Mouse (Mus musculus) embryonic facial prominence, embryonic 15.5 days (tissue): Measurements from ENCODE around the gene Polm. TPM values are rescaled to one million over a fixed set of nuclear protein-coding genes. Genes with fewer than 3 reads are reported as not detected.

ENCODE experiments used
- ATAC-seq: fragments of 200-750 bp; cut with Nextera tagmentation; 2 replicates; pipeline ENCODE4 v1.8.0; 2017; ENCODE audit warnings: low read depth, moderate TSS enrichment; ENCODE audit not compliant: insufficient number of reproducible peaks, low FRiP score, low TSS enrichment
- H3K27ac ChIP-seq: fragments of 300-500 bp; sonication (generic); replicated peaks from 2 replicates; pipeline ENCODE4 v1.5.1; 2015; ENCODE audit warnings: mild to moderate bottlenecking, inconsistent platforms
- H3K27me3 ChIP-seq: fragments of 300-500 bp; sonication (generic); 2 replicates; pipeline ENCODE4 v1.6.1; 2015; ENCODE audit warnings: inconsistent platforms
- H3K36me3 ChIP-seq: fragments of 300-500 bp; sonication (generic); 2 replicates; pipeline ENCODE4 v1.6.1; 2015; ENCODE audit warnings: mild to moderate bottlenecking, inconsistent platforms
- H3K4me1 ChIP-seq: fragments of 300-500 bp; sonication (generic); 2 replicates; pipeline ENCODE4 v1.6.1; 2015; ENCODE audit warnings: inconsistent platforms
- H3K4me2 ChIP-seq: fragments of 300-500 bp; sonication (generic); replicated peaks from 2 replicates; pipeline ENCODE4 v1.6.1; 2015; ENCODE audit warnings: mild to moderate bottlenecking, inconsistent platforms
- H3K4me3 ChIP-seq: fragments of 300-500 bp; sonication (generic); replicated peaks from 2 replicates; pipeline ENCODE4 v1.5.1; 2015; ENCODE audit warnings: mild to moderate bottlenecking, inconsistent platforms
- H3K9ac ChIP-seq: fragments of 300-500 bp; sonication (generic); 2 replicates; pipeline ENCODE4 v1.6.1; 2015; ENCODE audit warnings: inconsistent platforms
- H3K9me3 ChIP-seq: fragments of 300-500 bp; sonication (generic); replicated peaks from 2 replicates; pipeline ENCODE4 v1.6.1; 2016; ENCODE audit warnings: inconsistent platforms
- WGBS: fragments of 180-500 bp; shearing (Covaris S2); methylation state at CpG from one replicate; pipeline ENCODE4 v1.1.7; 2015; 5-methylcytosine and 5-hydroxymethylcytosine counted together
- polyA plus RNA-seq: library from polyadenylated mRNA; unstranded; fragments of >200 nt; fragmentation: Nextera tagmentation; extraction: Ambion mirVana; gene quantifications from 2 replicates; pipeline ENCODE4 v1.2.1, GENCODE M21; 2015

Gene Polm
- polyA plus RNA-seq, 1 experiment from 2014 or later = 12.0 TPM

DNA sequence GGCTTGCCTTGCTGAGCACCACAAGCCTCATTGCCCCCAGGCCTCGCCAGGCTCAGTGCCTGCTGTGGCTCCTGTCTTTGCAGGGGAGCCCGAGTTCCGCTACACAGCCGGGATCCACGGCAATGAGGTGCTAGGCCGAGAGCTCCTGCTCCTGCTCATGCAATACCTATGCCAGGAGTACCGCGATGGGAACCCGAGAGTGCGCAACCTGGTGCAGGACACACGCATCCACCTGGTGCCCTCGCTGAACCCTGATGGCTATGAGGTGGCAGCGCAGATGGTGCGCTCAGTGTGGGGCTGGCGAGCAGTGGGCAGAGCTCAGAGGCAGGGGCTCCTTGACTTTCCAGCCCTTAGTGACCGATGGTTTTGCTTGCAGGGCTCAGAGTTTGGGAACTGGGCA, 31.5 kb upstream of the Polm start:
- peaks cover 78% of the 10 kb centered on the region for H3K36me3 ChIP-seq
- no peak overlapping the region for H3K4me3 ChIP-seq
- no peak overlapping the region for H3K9ac ChIP-seq
- no peak for ATAC-seq
- H3K27me3 ChIP-seq = no peaks in the 10 kb centered on the region
- 90% methylated on average over 16 of the region's 16 CpGs for WGBS
- 0 out of 2 replicates have a peak, but pooled peaks cover 5% of the 10 kb centered on the region for H3K4me1 ChIP-seq
- H3K9me3 ChIP-seq = no peaks in the 10 kb centered on the region
- no peak overlapping the region for H3K4me2 ChIP-seq
- no peak overlapping the region for H3K27ac ChIP-seq

DNA sequence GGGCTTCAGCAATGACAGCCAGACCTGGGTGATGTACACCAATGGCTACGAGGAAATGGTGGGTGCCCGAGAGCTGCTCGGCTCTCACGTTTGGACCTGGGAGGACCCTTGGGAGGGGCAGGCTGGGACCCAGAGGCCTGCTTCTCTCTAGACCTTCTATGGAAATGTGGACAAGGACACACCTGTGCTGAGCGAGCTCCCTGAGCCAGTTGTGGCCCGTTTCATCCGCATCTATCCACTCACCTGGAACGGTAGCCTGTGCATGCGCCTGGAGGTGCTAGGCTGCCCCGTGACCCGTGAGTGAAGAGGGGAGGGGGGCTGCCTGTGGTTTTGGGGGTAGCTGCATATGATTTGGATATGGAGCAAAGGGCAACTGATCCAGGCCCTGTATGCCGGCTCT, 30.5 kb upstream of the Polm start:
- Histone ChIP-seq H3K9ac (no peak overlapping the region), H3K36me3 (peaks cover 69% of the 10 kb centered on the region), H3K9me3 (no peaks in the 10 kb centered on the region), H3K4me2 (no peak overlapping the region), H3K4me1 (peaks cover 7% of the 10 kb centered on the region), H3K27ac (no peak overlapping the region), H3K27me3 (no peaks in the 10 kb centered on the region), H3K4me3 (no peak overlapping the region)
- no peak for ATAC-seq
- 88% methylated on average over 12 of the region's 12 CpGs for WGBS

DNA sequence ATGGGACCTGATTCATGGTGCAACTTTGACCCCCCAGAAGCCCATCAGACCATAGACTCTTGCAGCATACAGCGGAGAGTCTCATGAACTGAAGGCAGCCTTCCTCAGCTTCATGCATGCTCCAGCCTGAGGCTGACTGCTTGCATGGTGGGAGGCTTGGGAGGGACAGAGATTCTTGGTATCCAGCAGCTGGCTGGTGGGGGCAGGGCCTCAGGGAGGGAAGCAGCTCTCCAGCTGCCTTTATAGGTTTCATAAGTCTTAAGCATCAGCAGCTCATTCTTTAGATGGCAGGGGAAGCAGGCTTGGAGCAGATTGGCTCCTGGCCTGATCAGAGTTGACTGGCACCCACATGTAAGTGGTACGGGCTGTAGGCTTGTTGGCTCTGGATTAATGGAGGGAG, 29.4 kb upstream of the Polm start:
- Histone ChIP-seq H3K4me1 (peaks cover 18% of the 10 kb centered on the region), H3K27ac (no peak overlapping the region), H3K4me2 (no peak overlapping the region), H3K36me3 (peaks cover 58% of the 10 kb centered on the region), H3K9me3 (no peaks in the 10 kb centered on the region), H3K27me3 (no peaks in the 10 kb centered on the region), H3K4me3 (no peak overlapping the region), H3K9ac (no peak overlapping the region)
- WGBS = 77% methylated on average over 2 of the region's 2 CpGs
- no peak for ATAC-seq

DNA sequence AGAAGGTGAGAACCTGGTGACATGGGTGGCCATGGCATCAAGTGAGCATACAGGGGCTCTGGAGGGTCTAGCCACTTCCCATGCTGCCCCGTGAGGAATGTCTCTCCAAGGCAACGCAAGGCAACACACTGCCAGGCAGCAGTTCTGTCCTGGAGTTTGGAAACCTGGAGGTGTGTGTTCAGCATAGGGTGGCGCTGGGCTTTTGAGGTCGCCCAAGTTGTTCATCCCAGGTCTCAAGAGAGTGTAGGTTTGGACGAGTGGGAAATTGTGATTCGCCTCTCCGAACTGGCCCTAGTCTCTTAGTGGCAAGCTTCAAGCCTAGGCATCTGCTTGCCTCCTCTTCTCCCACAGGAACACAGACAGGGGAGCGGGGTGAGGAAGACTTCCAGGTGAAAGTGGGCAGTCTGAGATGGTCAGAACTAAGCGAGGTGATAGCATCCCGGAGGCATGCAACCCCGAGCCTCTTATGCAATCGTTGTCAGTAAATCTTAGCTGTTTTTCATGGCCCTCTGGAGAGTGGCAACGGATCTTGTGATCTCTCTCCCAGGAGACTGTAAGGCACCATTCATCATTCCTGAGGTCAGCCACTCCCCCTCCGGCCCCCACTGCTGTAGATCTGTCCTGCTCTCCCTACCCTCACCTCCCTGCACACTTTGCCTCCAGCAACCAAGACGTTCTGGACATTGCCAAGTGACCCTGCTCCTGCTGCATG, 24.7 kb upstream of the Polm start:
- no peaks in the 10 kb centered on the region for H3K27me3 ChIP-seq
- 20% methylated on average over 15 of the region's 15 CpGs for WGBS
- ATAC-seq = no peak
- H3K36me3 ChIP-seq = peaks cover 13% of the 10 kb centered on the region
- H3K27ac ChIP-seq = no peak overlapping the region
- H3K4me1 ChIP-seq = peaks cover 35% of the 10 kb centered on the region
- H3K4me3 ChIP-seq = peak overlapping the region; percentile 53
- peak overlapping the region; percentile 84 for H3K4me2 ChIP-seq
- H3K9me3 ChIP-seq = no peaks in the 10 kb centered on the region
- no peak overlapping the region; the same call in 1 of the 2 replicates for H3K9ac ChIP-seq

DNA sequence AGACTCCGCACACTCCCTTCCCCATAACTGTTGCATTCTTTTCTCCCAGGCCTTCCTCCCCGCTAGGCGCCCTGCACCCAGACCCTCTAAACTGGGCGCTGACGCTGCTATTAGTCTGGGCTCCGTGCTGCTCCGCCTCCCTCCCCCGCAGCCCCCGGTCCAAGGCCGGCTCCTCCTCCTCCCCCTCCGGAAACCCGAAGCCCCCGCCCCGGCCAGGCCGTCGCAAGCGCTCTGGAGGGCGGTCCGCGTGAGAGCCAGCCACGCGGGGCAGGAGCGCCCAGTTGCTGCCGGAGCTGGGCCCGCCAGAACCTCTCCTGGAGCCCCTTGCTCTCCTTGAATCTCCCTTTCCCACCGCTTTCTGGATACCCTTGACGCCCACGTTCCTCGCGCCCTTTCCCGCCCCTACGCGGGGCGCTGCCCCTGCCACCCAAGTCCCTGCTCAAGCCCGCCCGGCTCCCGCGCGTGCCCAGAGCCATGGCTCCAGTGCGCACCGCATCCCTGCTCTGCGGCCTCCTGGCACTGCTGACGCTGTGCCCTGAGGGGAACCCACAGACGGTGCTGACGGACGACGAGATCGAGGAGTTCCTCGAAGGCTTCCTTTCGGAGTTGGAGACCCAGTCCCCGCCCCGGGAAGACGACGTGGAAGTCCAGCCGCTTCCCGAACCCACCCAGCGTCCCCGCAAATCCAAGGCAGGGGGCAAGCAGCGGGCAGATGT, 24.0 kb upstream of the Polm start, which contains the start of gene Aebp1:
Gene Aebp1 (plus strand): TSS at position 270 of the 716 bp plus-strand sequence.
- Histone ChIP-seq H3K9ac (peak within 1 kb of the TSS; percentile 44), H3K36me3 (peaks cover 9% of the 10 kb centered on the region; the same call in 1 of the 2 replicates), H3K27ac (no peak within 1 kb of the TSS; the same call in 1 of the 2 replicates), H3K4me2 (peak within 1 kb of the TSS; percentile 84), H3K9me3 (no peaks in the 10 kb centered on the region), H3K27me3 (no peaks in the 10 kb centered on the region), H3K4me1 (peaks cover 33% of the 10 kb centered on the region), H3K4me3 (peak within 1 kb of the TSS; percentile 53)
- WGBS = 2% methylated on average over 59 of the region's 59 CpGs
- ATAC-seq = peak; percentile 80

DNA sequence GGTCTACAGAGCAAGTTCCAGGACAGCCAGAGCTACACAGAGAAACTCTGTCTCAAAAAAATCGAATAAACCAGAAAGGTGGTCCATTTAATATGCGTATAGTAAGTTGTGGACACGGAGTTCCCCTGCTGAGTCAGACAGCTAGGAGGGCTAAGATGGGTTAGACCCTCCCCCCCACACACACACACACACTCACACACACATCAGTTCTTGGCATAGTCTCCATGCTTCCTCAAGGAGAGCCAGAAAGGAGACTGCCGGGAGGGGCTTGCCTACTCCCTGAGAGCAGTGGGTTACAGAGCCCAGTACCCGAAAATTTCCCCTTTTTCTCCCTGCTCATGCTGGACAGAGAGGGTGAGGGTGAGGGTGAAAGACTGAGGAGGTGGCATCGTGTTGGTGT, 22.8 kb upstream of the Polm start:
- H3K4me1 ChIP-seq = peaks cover 43% of the 10 kb centered on the region
- no peak overlapping the region for H3K27ac ChIP-seq
- no peaks in the 10 kb centered on the region for H3K9me3 ChIP-seq
- 57% methylated on average over 6 of the region's 6 CpGs for WGBS
- no peak overlapping the region for H3K9ac ChIP-seq
- H3K36me3 ChIP-seq = peaks cover 9% of the 10 kb centered on the region; the same call in 1 of the 2 replicates
- no peak for ATAC-seq
- no peak overlapping the region for H3K4me2 ChIP-seq
- no peaks in the 10 kb centered on the region for H3K27me3 ChIP-seq
- no peak overlapping the region for H3K4me3 ChIP-seq

DNA sequence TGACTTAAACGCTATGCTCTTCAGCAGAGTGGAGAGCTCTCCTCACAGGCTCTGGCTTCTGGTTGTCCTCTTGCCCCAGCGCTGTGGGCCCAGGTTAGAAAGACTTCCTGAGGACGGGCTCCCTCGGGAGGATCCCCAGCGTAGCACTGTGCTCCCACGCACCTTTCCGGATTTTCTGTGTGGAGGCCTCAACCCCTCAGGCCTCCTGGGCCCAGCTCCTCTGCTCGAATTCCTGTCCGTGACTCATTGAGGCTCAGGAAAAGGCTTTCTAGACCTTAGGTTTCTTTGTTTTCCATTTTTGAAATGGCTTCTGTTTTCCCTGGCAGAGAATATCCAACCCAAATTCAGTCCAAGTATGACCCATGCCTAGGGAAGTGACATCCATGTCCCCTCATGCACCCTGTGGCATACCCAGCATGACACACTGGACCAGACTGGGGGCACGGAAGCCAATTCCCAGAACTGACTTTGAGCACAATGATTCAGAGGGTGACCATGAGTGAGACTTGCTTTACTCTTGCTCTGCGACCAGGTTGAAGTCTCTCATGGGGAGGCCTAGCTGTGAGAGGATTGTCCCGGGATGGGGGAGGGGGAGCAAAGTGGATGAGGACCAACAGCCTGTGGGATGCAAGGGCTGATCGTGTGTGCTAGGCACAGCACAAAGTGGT, 22.2 kb upstream of the Polm start:
- Histone ChIP-seq H3K36me3 (peaks cover 6% of the 10 kb centered on the region; the same call in 1 of the 2 replicates), H3K27ac (no peak overlapping the region), H3K4me2 (no peak overlapping the region), H3K4me3 (no peak overlapping the region), H3K9ac (no peak overlapping the region), H3K27me3 (no peaks in the 10 kb centered on the region), H3K9me3 (no peaks in the 10 kb centered on the region), H3K4me1 (peaks cover 46% of the 10 kb centered on the region)
- no peak for ATAC-seq
- WGBS = 79% methylated on average over 13 of the region's 13 CpGs

DNA sequence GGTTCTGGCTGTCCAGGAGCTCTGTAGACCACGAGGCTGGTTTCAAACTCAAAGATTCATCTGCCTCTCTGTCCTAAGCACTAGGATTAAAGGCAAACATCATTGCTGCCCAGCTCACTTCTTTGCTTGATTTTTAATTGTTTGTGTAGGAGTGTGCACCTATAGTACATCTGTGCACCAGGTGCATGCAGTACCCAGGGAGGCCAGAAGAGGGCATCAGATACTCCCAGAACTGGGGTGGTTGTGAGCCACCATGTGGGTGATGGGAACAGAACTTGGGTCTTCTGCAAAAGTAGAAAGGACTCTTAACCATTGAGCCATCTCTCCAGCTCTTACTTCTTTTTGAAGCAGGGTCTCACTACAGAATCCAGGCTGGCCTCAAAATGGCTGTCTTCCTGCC, 20.9 kb upstream of the Polm start:
- H3K36me3 ChIP-seq = no peaks in the 10 kb centered on the region; the same call in 1 of the 2 replicates
- H3K4me2 ChIP-seq = no peak overlapping the region
- no peak overlapping the region for H3K27ac ChIP-seq
- 83% methylated on average over 1 of the region's 1 CpGs for WGBS
- peaks cover 46% of the 10 kb centered on the region for H3K4me1 ChIP-seq
- H3K27me3 ChIP-seq = no peaks in the 10 kb centered on the region
- no peaks in the 10 kb centered on the region for H3K9me3 ChIP-seq
- no peak overlapping the region for H3K4me3 ChIP-seq
- no peak for ATAC-seq
- no peak overlapping the region for H3K9ac ChIP-seq

DNA sequence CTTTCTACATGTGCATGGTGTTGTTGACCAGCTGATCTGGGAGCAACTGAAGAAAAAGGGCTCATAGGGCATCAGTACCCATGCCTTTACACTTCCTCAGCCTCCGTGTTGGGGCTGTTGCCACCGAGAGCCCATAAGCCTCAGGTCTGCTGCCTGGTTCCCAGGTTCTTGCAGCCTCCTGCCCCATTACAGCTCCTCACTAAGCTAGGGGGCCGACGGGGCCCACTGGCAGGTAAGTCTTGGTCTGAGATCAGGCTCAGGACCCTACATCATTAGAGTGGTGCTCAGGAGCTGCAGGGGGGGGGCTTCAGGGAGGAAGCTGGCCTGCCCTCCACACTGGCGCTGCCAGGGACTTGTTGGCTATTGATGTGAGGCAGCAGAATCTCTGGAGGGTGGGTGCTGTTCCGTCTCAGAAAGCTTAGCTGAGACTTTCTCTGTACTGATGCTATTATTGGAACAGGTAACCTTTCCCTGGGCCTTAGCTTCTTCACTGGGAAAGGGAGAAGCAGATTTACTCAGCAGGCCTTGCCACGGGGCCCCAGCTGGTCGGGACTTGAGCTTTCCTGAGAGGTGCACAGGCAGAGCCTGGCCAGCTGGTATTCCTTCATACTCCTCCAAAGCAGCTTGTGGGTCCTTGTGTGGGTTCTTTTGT, 18.8 kb upstream of the Polm start:
- no peak for ATAC-seq
- no peaks in the 10 kb centered on the region for H3K36me3 ChIP-seq
- peak overlapping the region; percentile 75 for H3K27ac ChIP-seq
- no peak overlapping the region for H3K4me3 ChIP-seq
- no peaks in the 10 kb centered on the region for H3K9me3 ChIP-seq
- H3K4me2 ChIP-seq = no peak overlapping the region
- peaks cover 27% of the 10 kb centered on the region for H3K4me1 ChIP-seq
- no peaks in the 10 kb centered on the region for H3K27me3 ChIP-seq
- WGBS = 72% methylated on average over 8 of the region's 8 CpGs
- H3K9ac ChIP-seq = no peak overlapping the region

DNA sequence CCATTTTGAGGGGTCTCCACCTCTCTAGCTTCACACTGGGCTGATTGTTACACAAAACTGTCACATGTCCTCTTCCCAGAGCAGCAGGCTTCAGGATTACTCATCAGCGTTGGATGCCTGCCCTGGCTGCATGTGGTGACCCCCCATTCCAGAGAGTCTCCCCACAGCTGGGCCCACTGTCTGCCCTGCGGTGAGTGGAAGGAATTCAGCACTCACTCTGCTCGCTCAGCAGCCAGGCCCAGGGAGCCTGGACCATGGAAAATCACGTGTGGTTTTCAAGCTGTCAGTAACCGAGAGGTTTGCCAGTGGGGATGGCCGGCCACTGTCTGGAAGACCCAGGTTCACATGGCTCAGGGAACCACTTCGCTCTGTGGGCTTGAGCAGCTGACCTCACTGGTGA, 18.1 kb upstream of the Polm start:
- ATAC-seq = peak; percentile 85
- Histone ChIP-seq H3K4me1 (peaks cover 26% of the 10 kb centered on the region), H3K4me2 (no peak overlapping the region), H3K27ac (peak overlapping the region; percentile 75), H3K4me3 (no peak overlapping the region), H3K27me3 (no peaks in the 10 kb centered on the region), H3K36me3 (no peaks in the 10 kb centered on the region), H3K9me3 (no peaks in the 10 kb centered on the region), H3K9ac (no peak overlapping the region)
- 29% methylated on average over 7 of the region's 7 CpGs for WGBS

DNA sequence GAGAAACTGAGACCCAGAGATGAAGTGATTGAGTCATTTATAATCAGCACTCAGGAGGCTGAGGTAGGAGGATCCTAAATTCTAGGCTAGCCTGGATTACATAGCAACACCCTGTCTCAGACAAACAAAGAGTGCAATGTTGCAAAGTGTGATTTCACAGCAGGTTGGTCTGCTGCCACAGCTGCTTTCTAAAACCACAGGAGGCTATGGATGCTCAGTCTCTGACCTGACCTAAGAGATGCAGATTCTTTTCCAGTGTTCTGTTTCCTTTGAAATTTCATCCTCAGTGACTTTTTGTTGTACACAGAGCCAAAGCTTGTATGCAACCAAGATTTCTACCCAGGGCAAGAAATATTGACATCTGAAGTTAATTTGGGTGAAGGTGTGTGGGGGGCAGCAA, 17.7 kb upstream of the Polm start:
- no peaks in the 10 kb centered on the region for H3K36me3 ChIP-seq
- no peaks in the 10 kb centered on the region for H3K9me3 ChIP-seq
- H3K27me3 ChIP-seq = no peaks in the 10 kb centered on the region
- peak overlapping the region; percentile 75 for H3K27ac ChIP-seq
- ATAC-seq = no peak
- no peak overlapping the region for H3K4me2 ChIP-seq
- H3K4me3 ChIP-seq = no peak overlapping the region
- peaks cover 22% of the 10 kb centered on the region for H3K4me1 ChIP-seq
- H3K9ac ChIP-seq = no peak overlapping the region
